Mouse (Mus musculus) small intestine, adult 2 months (tissue): ENCODE measurements around the gene Fut4.
A peak's percentile ranks its signal among the peaks of the same experiment; 100 is the strongest.

Experiments
- CTCF ChIP-seq: fragments of 200-500 bp; IDR thresholded peaks from 2 replicates; pipeline ENCODE4 v1.5.1; 2012; ENCODE audit warnings: low read depth, mild to moderate bottlenecking, control low read depth, inconsistent platforms, low read length, moderate library complexity, mixed read lengths; ENCODE audit not compliant: insufficient replicate concordance, insufficient read length; ENCODE audit errors: extremely low read depth
- POLR2A ChIP-seq: fragments of 200-500 bp; IDR thresholded peaks from 2 replicates; pipeline ENCODE4 v1.6.1; 2012; ENCODE audit warnings: low read depth, mild to moderate bottlenecking, control low read depth, inconsistent platforms, low read length, moderate library complexity

DNA sequence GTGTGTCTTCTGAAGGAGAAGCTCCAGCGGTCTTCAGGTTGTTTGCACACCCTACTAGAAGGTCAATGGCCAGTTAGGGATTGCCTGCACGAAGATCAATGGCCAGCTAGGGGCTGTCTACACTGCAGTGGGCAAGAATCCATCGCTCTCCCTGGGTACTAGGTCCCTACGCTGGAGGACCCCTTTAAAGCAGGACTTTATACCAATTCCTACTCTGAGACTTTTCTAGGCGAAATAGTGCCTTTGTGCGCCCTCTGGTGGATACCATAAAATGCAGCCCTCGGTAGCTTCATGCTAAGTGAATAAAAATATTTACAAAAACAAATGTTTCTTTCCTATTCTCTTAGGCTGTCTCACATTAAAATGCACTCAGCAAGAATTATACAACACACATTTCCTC is 12.6 kb upstream of the Fut4 start:
- TF ChIP-seq CTCF, result peak; percentile 58; the same call in 1 of the 2 replicates
- no peak for TF ChIP-seq POLR2A
